Mouse (Mus musculus): ENCODE measurements around the gene Zfhx2. TPM values are rescaled to one million over a fixed set of nuclear protein-coding genes. Genes with fewer than 3 reads are reported as not detected.
A peak's percentile ranks its signal among the peaks of the same experiment; 100 is the strongest.

The Zfhx2 gene
- polyA plus RNA-seq, 1 experiment from 2014 or later, result 3.6 TPM

DNA sequence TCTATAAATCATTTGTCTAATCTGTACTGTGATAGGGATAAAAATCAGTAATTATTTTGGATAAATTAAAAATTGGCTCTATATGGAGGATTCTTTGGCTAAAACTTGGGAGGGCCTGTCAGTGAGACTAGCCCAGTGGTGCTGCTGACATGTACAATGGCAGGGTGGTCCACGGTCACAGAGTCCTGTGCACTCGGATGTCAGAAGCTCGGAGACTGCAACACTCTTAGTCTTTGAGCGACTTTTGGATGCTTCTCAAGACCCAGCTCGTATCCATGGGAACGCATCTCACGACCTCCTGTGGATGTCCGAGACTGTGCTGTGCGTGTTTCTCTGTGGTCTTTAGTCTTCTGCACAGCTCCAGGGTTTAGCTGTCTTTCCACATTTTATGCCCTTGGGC lies 71.7 kb downstream of the Zfhx2 start:
- Histone ChIP-seq H3K4me2 (ENCODE audit: low read depth, low read length) (no peak overlapping the region), H3K4me1 (ENCODE audit: control insufficient read depth, insufficient read depth, low read length) (no peaks in the 10 kb centered on the region), H3K9ac (ENCODE audit: low read length) (no peak overlapping the region), H3K36me3 (ENCODE audit: control insufficient read depth, insufficient read depth, low read length) (peaks cover 36% of the 10 kb centered on the region), H3K27ac (ENCODE audit: low read length) (no peak overlapping the region), H3K4me3 (replicated peaks; ENCODE audit: low read length) (no peak overlapping the region), H3K27me3 (ENCODE audit: control insufficient read depth, insufficient read depth, low read length) (no peaks in the 10 kb centered on the region), H3K9me3 (replicated peaks; ENCODE audit: control insufficient read depth, low read length) (no peaks in the 10 kb centered on the region)
- ATAC-seq (ENCODE audit: insufficient read depth, low FRiP score), result no peak
- WGBS, result 86% methylated on average over 9 of the region's 9 CpGs

DNA sequence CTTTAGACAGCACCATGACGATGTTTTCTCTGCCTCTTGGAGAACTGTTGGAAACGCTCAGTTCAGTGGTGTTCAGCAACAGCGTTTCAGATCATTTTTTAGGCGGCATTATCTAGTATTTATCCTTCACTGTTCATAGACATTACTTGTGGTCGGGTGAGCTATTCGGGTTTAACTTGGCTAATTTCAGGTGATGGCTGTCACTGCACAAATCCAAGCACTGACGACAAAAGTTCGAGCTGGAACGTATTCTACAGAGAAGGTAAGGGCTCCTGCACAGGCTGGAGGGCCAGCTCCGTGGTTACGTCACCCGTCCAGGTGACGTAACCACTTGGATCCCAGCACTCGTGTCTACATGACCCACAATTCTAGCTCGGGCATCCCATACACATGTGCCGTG lies 75.2 kb downstream of the Zfhx2 start:
- Histone ChIP-seq H3K9ac (ENCODE audit: low read length) (no peak overlapping the region), H3K27me3 (ENCODE audit: control insufficient read depth, insufficient read depth, low read length) (no peaks in the 10 kb centered on the region), H3K4me1 (ENCODE audit: control insufficient read depth, insufficient read depth, low read length) (no peaks in the 10 kb centered on the region), H3K27ac (ENCODE audit: low read length) (no peak overlapping the region), H3K4me2 (ENCODE audit: low read depth, low read length) (no peak overlapping the region), H3K36me3 (ENCODE audit: control insufficient read depth, insufficient read depth, low read length) (peaks cover 10% of the 10 kb centered on the region; the same call in 1 of the 2 replicates), H3K4me3 (replicated peaks; ENCODE audit: low read length) (no peak overlapping the region), H3K9me3 (replicated peaks; ENCODE audit: control insufficient read depth, low read length) (no peaks in the 10 kb centered on the region)
- no peak for ATAC-seq (ENCODE audit: insufficient read depth, low FRiP score)
- 90% methylated on average over 16 of the region's 16 CpGs for WGBS

DNA sequence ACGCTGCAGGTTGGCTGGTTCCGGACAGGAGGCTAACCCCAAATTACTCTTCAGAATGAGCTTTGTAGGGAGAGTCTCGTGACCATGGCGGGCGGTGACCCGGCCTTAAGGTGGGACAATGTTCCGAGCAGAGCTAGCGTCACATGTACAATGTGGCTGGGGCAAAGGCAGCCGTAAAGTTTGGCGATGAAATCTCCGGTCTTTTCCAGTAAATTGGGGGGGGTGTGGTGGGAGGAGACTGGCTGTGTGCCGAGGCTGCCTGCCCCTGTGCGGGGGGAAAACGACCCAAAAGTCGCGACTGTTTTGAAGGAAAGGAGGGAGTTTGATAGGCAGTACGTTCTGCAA lies 76.4 kb downstream of the Zfhx2 start:
- peaks cover 4% of the 10 kb centered on the region; the same call in 1 of the 2 replicates for H3K36me3 ChIP-seq (ENCODE audit: control insufficient read depth, insufficient read depth, low read length)
- ATAC-seq (ENCODE audit: insufficient read depth, low FRiP score), result no peak

DNA sequence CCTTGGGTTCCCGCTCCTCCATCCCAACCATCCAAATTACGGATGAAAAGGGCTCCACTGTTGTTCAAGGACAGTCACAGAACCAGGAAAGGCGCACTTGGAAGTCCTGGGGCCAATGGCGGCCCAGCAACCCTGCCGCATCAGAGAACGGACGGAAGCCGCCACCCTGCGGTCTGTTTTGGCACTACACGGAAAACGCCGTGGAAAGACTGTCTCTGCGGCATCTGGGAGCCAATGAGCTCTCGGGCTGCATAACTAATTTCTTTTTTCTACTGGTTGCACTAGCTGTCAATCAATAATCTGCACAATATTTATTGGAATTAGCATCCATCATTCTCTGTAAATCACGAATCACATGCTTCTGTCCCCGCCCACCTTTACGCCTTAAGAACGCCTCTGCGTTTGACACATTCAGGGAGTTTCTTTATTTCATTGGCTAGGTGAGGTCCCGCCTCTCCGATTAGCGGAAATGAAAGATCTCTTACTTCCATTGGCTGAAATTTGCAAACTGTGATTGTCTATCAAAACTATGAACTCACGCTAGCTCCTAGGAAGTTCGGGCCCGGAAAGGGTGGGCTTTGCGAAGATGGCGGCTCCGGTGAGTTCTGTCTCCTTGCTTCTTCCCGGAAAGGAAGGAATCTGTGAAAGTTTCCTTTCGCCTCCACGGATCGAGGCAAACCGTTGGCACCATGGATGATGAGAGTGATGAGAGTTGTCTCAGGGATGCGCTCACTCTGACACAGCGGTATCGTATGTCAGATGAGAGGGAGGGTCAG lies 76.9 kb downstream of the Zfhx2 start, which contains the start of gene Ngdn:
TSS of gene Ngdn (plus strand) at position 464 of the 776 bp plus-strand sequence.
- ATAC-seq (ENCODE audit: insufficient read depth, low FRiP score), result peak; percentile 97
- H3K4me2 ChIP-seq (ENCODE audit: low read depth, low read length), result peak within 1 kb of the TSS; percentile 86
- H3K27me3 ChIP-seq (ENCODE audit: control insufficient read depth, insufficient read depth, low read length), result no peaks in the 10 kb centered on the region
- no peaks in the 10 kb centered on the region for H3K4me1 ChIP-seq (ENCODE audit: control insufficient read depth, insufficient read depth, low read length)
- WGBS, result under 1% methylated on average over 36 of the region's 36 CpGs
- H3K9ac ChIP-seq (ENCODE audit: low read length), result peak within 1 kb of the TSS; percentile 89
- H3K27ac ChIP-seq (ENCODE audit: low read length), result peak within 1 kb of the TSS; percentile 93
- H3K9me3 ChIP-seq (replicated peaks; ENCODE audit: control insufficient read depth, low read length), result no peaks in the 10 kb centered on the region
- H3K36me3 ChIP-seq (ENCODE audit: control insufficient read depth, insufficient read depth, low read length), result peaks cover 4% of the 10 kb centered on the region; the same call in 1 of the 2 replicates
- peak within 1 kb of the TSS; percentile 84 for H3K4me3 ChIP-seq (replicated peaks; ENCODE audit: low read length)

More for the DNA sequence above, 76.4 kb downstream of the Zfhx2 start:
- H3K27me3 ChIP-seq (ENCODE audit: control insufficient read depth, insufficient read depth, low read length), result no peaks in the 10 kb centered on the region
- H3K9me3 ChIP-seq (replicated peaks; ENCODE audit: control insufficient read depth, low read length), result no peaks in the 10 kb centered on the region
- H3K9ac ChIP-seq (ENCODE audit: low read length), result peak overlapping the region; percentile 89
- peak overlapping the region; percentile 88 for H3K27ac ChIP-seq (ENCODE audit: low read length)
- H3K4me2 ChIP-seq (ENCODE audit: low read depth, low read length), result peak overlapping the region; percentile 82
- H3K4me3 ChIP-seq (replicated peaks; ENCODE audit: low read length), result peak overlapping the region; percentile 84
- under 1% methylated on average over 17 of the region's 17 CpGs for WGBS
- H3K4me1 ChIP-seq (ENCODE audit: control insufficient read depth, insufficient read depth, low read length), result no peaks in the 10 kb centered on the region

DNA sequence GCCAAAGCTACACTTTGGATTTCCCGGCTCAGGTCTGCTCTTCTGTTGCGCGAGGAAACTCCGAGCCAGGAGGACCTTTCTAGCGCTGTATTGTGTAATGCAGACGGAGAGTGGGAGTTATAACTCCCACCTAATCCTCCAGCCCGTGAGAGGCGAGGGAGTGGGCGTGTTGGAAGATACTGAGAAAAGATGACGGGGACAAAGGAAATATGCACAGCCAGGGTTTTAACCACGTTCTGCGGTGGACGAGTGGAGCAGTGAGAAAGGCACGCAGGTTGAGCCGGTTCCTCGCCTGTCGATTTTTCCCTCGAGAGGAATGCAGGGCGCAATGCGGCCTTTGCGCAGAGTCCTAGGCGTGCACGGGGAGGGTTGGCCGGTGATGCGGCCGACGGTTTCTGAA lies 77.5 kb downstream of the Zfhx2 start:
- Histone ChIP-seq H3K9ac (ENCODE audit: low read length) (peak overlapping the region; percentile 81), H3K4me2 (ENCODE audit: low read depth, low read length) (peak overlapping the region; percentile 86), H3K27me3 (ENCODE audit: control insufficient read depth, insufficient read depth, low read length) (no peaks in the 10 kb centered on the region), H3K27ac (ENCODE audit: low read length) (peak overlapping the region; percentile 93), H3K9me3 (replicated peaks; ENCODE audit: control insufficient read depth, low read length) (no peaks in the 10 kb centered on the region), H3K4me1 (ENCODE audit: control insufficient read depth, insufficient read depth, low read length) (no peaks in the 10 kb centered on the region), H3K36me3 (ENCODE audit: control insufficient read depth, insufficient read depth, low read length) (peaks cover 4% of the 10 kb centered on the region; the same call in 1 of the 2 replicates), H3K4me3 (replicated peaks; ENCODE audit: low read length) (peak overlapping the region; percentile 57)
- peak; percentile 61 for ATAC-seq (ENCODE audit: insufficient read depth, low FRiP score)
- under 1% methylated on average over 27 of the region's 27 CpGs for WGBS

DNA sequence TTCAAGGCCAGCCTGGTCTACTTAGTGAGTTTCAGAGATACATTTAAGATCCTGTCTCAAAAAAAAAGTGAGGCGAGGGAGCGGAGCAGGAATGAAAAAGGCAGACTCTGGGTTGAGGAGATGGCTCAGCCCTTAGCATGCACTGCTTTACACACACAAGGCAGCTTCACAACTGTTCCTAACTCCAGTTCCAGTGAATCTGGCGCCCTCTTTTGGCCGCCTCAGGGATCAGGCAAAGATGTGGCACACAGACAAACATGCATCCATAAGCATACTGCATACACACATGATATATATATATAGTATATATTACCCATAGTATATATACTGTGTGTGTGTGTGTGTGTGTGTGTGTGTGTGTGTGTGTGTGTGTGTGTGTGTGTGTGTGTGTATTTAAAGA lies 81.0 kb downstream of the Zfhx2 start:
- no peak overlapping the region for H3K4me3 ChIP-seq (replicated peaks; ENCODE audit: low read length)
- 62% methylated on average over 4 of the region's 4 CpGs for WGBS
- no peaks in the 10 kb centered on the region for H3K4me1 ChIP-seq (ENCODE audit: control insufficient read depth, insufficient read depth, low read length)
- no peak overlapping the region for H3K4me2 ChIP-seq (ENCODE audit: low read depth, low read length)
- H3K36me3 ChIP-seq (ENCODE audit: control insufficient read depth, insufficient read depth, low read length), result no peaks in the 10 kb centered on the region
- no peak overlapping the region for H3K9ac ChIP-seq (ENCODE audit: low read length)
- no peak overlapping the region for H3K27ac ChIP-seq (ENCODE audit: low read length)
- H3K9me3 ChIP-seq (replicated peaks; ENCODE audit: control insufficient read depth, low read length), result no peaks in the 10 kb centered on the region
- H3K27me3 ChIP-seq (ENCODE audit: control insufficient read depth, insufficient read depth, low read length), result no peaks in the 10 kb centered on the region
- no peak for ATAC-seq (ENCODE audit: insufficient read depth, low FRiP score)

Other genes starting within 250 kb of the Zfhx2 start
- gene Homez, start 221.4 kb downstream of the Zfhx2 start, polyA plus RNA-seq (2015; fragmentation: Nextera tagmentation; extraction: Ambion mirVana), result 7.7 and 8.6 TPM in 2 replicates
- 1.2 TPM in 2 replicates for gene Ppp1r3e, start 214.8 kb downstream of the Zfhx2 start, polyA plus RNA-seq (2015; fragmentation: Nextera tagmentation; extraction: Ambion mirVana)
- gene Bcl2l2, start 208.9 kb downstream of the Zfhx2 start, polyA plus RNA-seq (2015; fragmentation: Nextera tagmentation; extraction: Ambion mirVana), result 4.0 and 4.2 TPM in 2 replicates
- gene Gm20521, start 208.9 kb downstream of the Zfhx2 start, polyA plus RNA-seq (2015; fragmentation: Nextera tagmentation; extraction: Ambion mirVana), result 0.12 TPM in 1 of 2 replicates, not detected in the other
- 67.8 and 78.6 TPM in 2 replicates for gene Pabpn1, start 199.8 kb downstream of the Zfhx2 start, polyA plus RNA-seq (2015; fragmentation: Nextera tagmentation; extraction: Ambion mirVana)
- gene Slc22a17, start 179.2 kb downstream of the Zfhx2 start, polyA plus RNA-seq (2015; fragmentation: Nextera tagmentation; extraction: Ambion mirVana), result 29.2 and 32.2 TPM in 2 replicates
- 26.8 and 30.3 TPM in 2 replicates for gene Efs, start 166.2 kb downstream of the Zfhx2 start, polyA plus RNA-seq (2015; fragmentation: Nextera tagmentation; extraction: Ambion mirVana)
- gene Il25, start 159.6 kb downstream of the Zfhx2 start, polyA plus RNA-seq (2015; fragmentation: Nextera tagmentation; extraction: Ambion mirVana), result not detected in 2 replicates
- gene Cmtm5, start 156.1 kb downstream of the Zfhx2 start, polyA plus RNA-seq (2015; fragmentation: Nextera tagmentation; extraction: Ambion mirVana), result 3.4 and 4.9 TPM in 2 replicates
- gene Myh6, start 125.4 kb downstream of the Zfhx2 start, polyA plus RNA-seq (2015; fragmentation: Nextera tagmentation; extraction: Ambion mirVana), result 0.56 and 2.1 TPM in 2 replicates
- gene Gm17428, start 115.4 kb downstream of the Zfhx2 start, polyA plus RNA-seq (2015; fragmentation: Nextera tagmentation; extraction: Ambion mirVana), result not detected in 2 replicates
- 7.6 and 25.7 TPM in 2 replicates for gene Myh7, start 97.7 kb downstream of the Zfhx2 start, polyA plus RNA-seq (2015; fragmentation: Nextera tagmentation; extraction: Ambion mirVana)
- 74.7 and 74.9 TPM in 2 replicates for gene Ngdn, start 76.9 kb downstream of the Zfhx2 start, polyA plus RNA-seq (2015; fragmentation: Nextera tagmentation; extraction: Ambion mirVana)
- 19.9 and 22.5 TPM in 2 replicates for gene Thtpa, start 2.5 kb upstream of the Zfhx2 start, polyA plus RNA-seq (2015; fragmentation: Nextera tagmentation; extraction: Ambion mirVana)
- gene Ap1g2, start 14.3 kb upstream of the Zfhx2 start, polyA plus RNA-seq (2015; fragmentation: Nextera tagmentation; extraction: Ambion mirVana), result 46.2 and 54.8 TPM in 2 replicates
- gene Jph4, start 24.6 kb upstream of the Zfhx2 start, polyA plus RNA-seq (2015; fragmentation: Nextera tagmentation; extraction: Ambion mirVana), result 1.1 and 1.2 TPM in 2 replicates
- gene Dhrs2, start 129.7 kb upstream of the Zfhx2 start, polyA plus RNA-seq (2015; fragmentation: Nextera tagmentation; extraction: Ambion mirVana), result 0.22 TPM in 1 of 2 replicates, not detected in the other